Mouse (Mus musculus) layer of hippocampus, adult 11-12 months (tissue): ENCODE data around the gene Cldn9.

ENCODE experiments used
- DNase-seq: peaks from one replicate; pipeline ENCODE4 v3.0.0; 2022; ENCODE audit warnings: low spot score

Cldn9 gene

GRCm38 (mm10) chr17:23680336-23680735 lies 3.5 kb downstream of the Cldn9 start:
- DNase-seq = no peak

GRCm38 (mm10) chr17:23679127-23679835 lies 4.5 kb downstream of the Cldn9 start, which contains the start of gene Cldn6:
Gene Cldn6 (plus strand): TSS chr17:23679249.
- no peak for DNase-seq

- peak; percentile 72 for DNase-seq
Measured at GRCm38 (mm10) chr17:23677236-23677679, 6.6 kb downstream of the Cldn9 start, which contains the start of gene Tnfrsf12a. Gene Tnfrsf12a (minus strand): TSS chr17:23677468.

- DNase-seq = no peak
Measured at GRCm38 (mm10) chr17:23676473-23677031, 7.3 kb downstream of the Cldn9 start.

- DNase-seq = peak; percentile 27
Measured at GRCm38 (mm10) chr17:23675564-23676281, 8.1 kb downstream of the Cldn9 start.

- no peak for DNase-seq
Measured at GRCm38 (mm10) chr17:23675127-23675526, 8.7 kb downstream of the Cldn9 start.

- no peak for DNase-seq
Measured at GRCm38 (mm10) chr17:23674271-23674952, 9.4 kb downstream of the Cldn9 start.

GRCm38 (mm10) chr17:23673424-23674073 lies 10.3 kb downstream of the Cldn9 start, which contains the start of the genes Hcfc1r1 and Thoc6:
Gene Hcfc1r1 (plus strand): TSS chr17:23673596.
Gene Thoc6 (minus strand): TSS chr17:23673882.
- peak; percentile 96 for DNase-seq

- no peak for DNase-seq
Measured at GRCm38 (mm10) chr17:23672761-23673160, 11.1 kb downstream of the Cldn9 start.

- no peak for DNase-seq
Measured at GRCm38 (mm10) chr17:23671519-23671918, 12.3 kb downstream of the Cldn9 start.

GRCm38 (mm10) chr17:23670516-23671074 lies 13.2 kb downstream of the Cldn9 start:
- no peak for DNase-seq

- DNase-seq = no peak
Measured at GRCm38 (mm10) chr17:23665511-23665910, 18.3 kb downstream of the Cldn9 start.

- DNase-seq = no peak
Measured at GRCm38 (mm10) chr17:23664556-23665021, 19.2 kb downstream of the Cldn9 start.

- no peak for DNase-seq
Measured at GRCm38 (mm10) chr17:23661526-23661925, 22.3 kb downstream of the Cldn9 start.

- DNase-seq = no peak
Measured at GRCm38 (mm10) chr17:23660876-23661200, 23.0 kb downstream of the Cldn9 start.

- no peak for DNase-seq
Measured at GRCm38 (mm10) chr17:23660117-23660875, 23.5 kb downstream of the Cldn9 start, which contains the start of gene Bicdl2. Gene Bicdl2 (plus strand): TSS chr17:23660506.

GRCm38 (mm10) chr17:23658450-23658849 lies 25.4 kb downstream of the Cldn9 start:
- no peak for DNase-seq

- DNase-seq = no peak
Measured at GRCm38 (mm10) chr17:23654410-23654809, 29.4 kb downstream of the Cldn9 start.

GRCm38 (mm10) chr17:23654001-23654400 lies 29.8 kb downstream of the Cldn9 start:
- DNase-seq = no peak

GRCm38 (mm10) chr17:23653324-23653723 lies 30.5 kb downstream of the Cldn9 start:
- no peak for DNase-seq
